Mouse (Mus musculus): ENCODE results near the gene Gm49380. TPM values are rescaled to one million over a fixed set of nuclear protein-coding genes. Genes with fewer than 3 reads are reported as not detected.

Gene Gm49380
- total and polyA plus RNA-seq, 3 experiments: 0.21 to 0.23 TPM; not detected in 1

- no peaks in the 10 kb centered on the region for H3K27me3 ChIP-seq (ENCODE audit: control insufficient read depth, insufficient read depth, low read length)
- H3K4me3 ChIP-seq: peak overlapping the region; percentile 71
- TF ChIP-seq EP300 (IDR thresholded peaks at IDR 0.05; ENCODE audit: insufficient read depth, low read depth, low read length): no peak
- TF ChIP-seq CTCF (IDR thresholded peaks at IDR 0.05): no peak
- TF ChIP-seq POLR2A (IDR thresholded peaks at IDR 0.05; ENCODE audit: insufficient read depth, low read depth, low read length): no peak
- H3K4me1 ChIP-seq (ENCODE audit: control insufficient read depth, insufficient read depth, low read length): peaks cover 11% of the 10 kb centered on the region
- peak overlapping the region; percentile 99 for H3K27ac ChIP-seq
- H3K36me3 ChIP-seq (ENCODE audit: control insufficient read depth, insufficient read depth, low read length): no peaks in the 10 kb centered on the region
- H3K79me2 ChIP-seq (replicated peaks; ENCODE audit: control insufficient read depth, insufficient read depth, low read length): no peaks in the 10 kb centered on the region
- 18% methylated on average over 2 of the region's 2 CpGs for WGBS
- H3K9ac ChIP-seq (ENCODE audit: low read depth, low read length): peak overlapping the region; percentile 1
- DNase-seq: no peak
- intact Hi-C loops (cut with DNase I): no loop called here
Measured at GRCm38 (mm10) chr9:44133287-44133686, 20.0 kb upstream of the Gm49380 start.

- Histone ChIP-seq H3K4me1 (ENCODE audit: control insufficient read depth, insufficient read depth, low read length) (peaks cover 15% of the 10 kb centered on the region), H3K36me3 (ENCODE audit: control insufficient read depth, insufficient read depth, low read length) (no peaks in the 10 kb centered on the region), H3K27ac (peak overlapping the region; percentile 99), H3K79me2 (replicated peaks; ENCODE audit: control insufficient read depth, insufficient read depth, low read length) (no peaks in the 10 kb centered on the region), H3K4me3 (no peak overlapping the region), H3K27me3 (ENCODE audit: control insufficient read depth, insufficient read depth, low read length) (no peaks in the 10 kb centered on the region), H3K9ac (ENCODE audit: low read depth, low read length) (no peak overlapping the region)
- intact Hi-C loops (cut with DNase I): no loop called here
- no peak for TF ChIP-seq POLR2A (IDR thresholded peaks at IDR 0.05; ENCODE audit: insufficient read depth, low read depth, low read length)
- TF ChIP-seq EP300 (IDR thresholded peaks at IDR 0.05; ENCODE audit: insufficient read depth, low read depth, low read length): no peak
- TF ChIP-seq CTCF (IDR thresholded peaks at IDR 0.05): no peak
- DNase-seq: no peak
- 56% methylated on average over 5 of the region's 5 CpGs for WGBS
Measured at GRCm38 (mm10) chr9:44132200-44132599, 18.9 kb upstream of the Gm49380 start.

GRCm38 (mm10) chr9:44131276-44131590, 17.9 kb upstream of the Gm49380 start:
- no peak overlapping the region for H3K4me3 ChIP-seq
- H3K4me1 ChIP-seq (ENCODE audit: control insufficient read depth, insufficient read depth, low read length): peaks cover 17% of the 10 kb centered on the region
- DNase-seq: no peak
- H3K27me3 ChIP-seq (ENCODE audit: control insufficient read depth, insufficient read depth, low read length): no peaks in the 10 kb centered on the region
- H3K79me2 ChIP-seq (replicated peaks; ENCODE audit: control insufficient read depth, insufficient read depth, low read length): no peaks in the 10 kb centered on the region
- peak overlapping the region; percentile 99 for H3K27ac ChIP-seq
- intact Hi-C loops (cut with DNase I): no loop called here
- no peaks in the 10 kb centered on the region for H3K36me3 ChIP-seq (ENCODE audit: control insufficient read depth, insufficient read depth, low read length)
- no peak overlapping the region for H3K9ac ChIP-seq (ENCODE audit: low read depth, low read length)
- no peak for TF ChIP-seq CTCF (IDR thresholded peaks at IDR 0.05)
- TF ChIP-seq EP300 (IDR thresholded peaks at IDR 0.05; ENCODE audit: insufficient read depth, low read depth, low read length): no peak
- TF ChIP-seq POLR2A (IDR thresholded peaks at IDR 0.05; ENCODE audit: insufficient read depth, low read depth, low read length): no peak
- WGBS: 40% methylated on average over 7 of the region's 7 CpGs

- TF ChIP-seq POLR2A (IDR thresholded peaks at IDR 0.05; ENCODE audit: insufficient read depth, low read depth, low read length): 0 out of 2 replicates have a peak, but pooled peaks have one; percentile 34
- peak; percentile 38; the same call in 1 of the 2 replicates for TF ChIP-seq EP300 (IDR thresholded peaks at IDR 0.05; ENCODE audit: insufficient read depth, low read depth, low read length)
- TF ChIP-seq CTCF (IDR thresholded peaks at IDR 0.05): no peak
- H3K9ac ChIP-seq (ENCODE audit: low read depth, low read length): peak overlapping the region; percentile 63
- 26% methylated on average over 19 of the region's 19 CpGs for WGBS
- H3K36me3 ChIP-seq (ENCODE audit: control insufficient read depth, insufficient read depth, low read length): no peaks in the 10 kb centered on the region
- H3K27ac ChIP-seq: peak overlapping the region; percentile 99
- H3K27me3 ChIP-seq (ENCODE audit: control insufficient read depth, insufficient read depth, low read length): no peaks in the 10 kb centered on the region
- H3K4me1 ChIP-seq (ENCODE audit: control insufficient read depth, insufficient read depth, low read length): peaks cover 17% of the 10 kb centered on the region
- intact Hi-C loops (cut with DNase I): no loop called here
- H3K4me3 ChIP-seq: peak overlapping the region; percentile 59
- DNase-seq: peak; percentile 62 to 66
- no peaks in the 10 kb centered on the region for H3K79me2 ChIP-seq (replicated peaks; ENCODE audit: control insufficient read depth, insufficient read depth, low read length)
Measured at GRCm38 (mm10) chr9:44130581-44131275, 17.4 kb upstream of the Gm49380 start.

GRCm38 (mm10) chr9:44130034-44130433, 16.7 kb upstream of the Gm49380 start:
- TF ChIP-seq CTCF (IDR thresholded peaks at IDR 0.05): no peak
- peak; percentile 67 for TF ChIP-seq POLR2A (IDR thresholded peaks at IDR 0.05; ENCODE audit: insufficient read depth, low read depth, low read length)
- TF ChIP-seq EP300 (IDR thresholded peaks at IDR 0.05; ENCODE audit: insufficient read depth, low read depth, low read length): peak; percentile 66; the same call in 1 of the 2 replicates
- Histone ChIP-seq H3K79me2 (replicated peaks; ENCODE audit: control insufficient read depth, insufficient read depth, low read length) (no peaks in the 10 kb centered on the region), H3K27ac (peak overlapping the region; percentile 99), H3K9ac (ENCODE audit: low read depth, low read length) (peak overlapping the region; percentile 75), H3K4me1 (ENCODE audit: control insufficient read depth, insufficient read depth, low read length) (peaks cover 14% of the 10 kb centered on the region), H3K4me3 (peak overlapping the region; percentile 59), H3K36me3 (ENCODE audit: control insufficient read depth, insufficient read depth, low read length) (no peaks in the 10 kb centered on the region), H3K27me3 (ENCODE audit: control insufficient read depth, insufficient read depth, low read length) (no peaks in the 10 kb centered on the region)
- DNase-seq: peak; percentile 86 to 91
- intact Hi-C loops (cut with DNase I): no loop called here
- WGBS: under 1% methylated on average over 27 of the region's 27 CpGs

GRCm38 (mm10) chr9:44129633-44130032, 16.3 kb upstream of the Gm49380 start:
- TF ChIP-seq POLR2A (IDR thresholded peaks at IDR 0.05; ENCODE audit: insufficient read depth, low read depth, low read length): no peak
- no peak for TF ChIP-seq CTCF (IDR thresholded peaks at IDR 0.05)
- TF ChIP-seq EP300 (IDR thresholded peaks at IDR 0.05; ENCODE audit: insufficient read depth, low read depth, low read length): no peak
- H3K27ac ChIP-seq: peak overlapping the region; percentile 99
- H3K4me1 ChIP-seq (ENCODE audit: control insufficient read depth, insufficient read depth, low read length): peaks cover 14% of the 10 kb centered on the region
- intact Hi-C loops (cut with DNase I): loop anchor here (5.0 kb wide), 2 partner anchors 118 to 228 kb away; no protein-coding TSS in a partner anchor
- peak overlapping the region; percentile 75 for H3K9ac ChIP-seq (ENCODE audit: low read depth, low read length)
- H3K36me3 ChIP-seq (ENCODE audit: control insufficient read depth, insufficient read depth, low read length): no peaks in the 10 kb centered on the region
- DNase-seq: no peak
- peak overlapping the region; percentile 59 for H3K4me3 ChIP-seq
- H3K79me2 ChIP-seq (replicated peaks; ENCODE audit: control insufficient read depth, insufficient read depth, low read length): no peaks in the 10 kb centered on the region
- 4% methylated on average over 9 of the region's 9 CpGs for WGBS
- no peaks in the 10 kb centered on the region for H3K27me3 ChIP-seq (ENCODE audit: control insufficient read depth, insufficient read depth, low read length)
